Mouse (Mus musculus): ENCODE results near the gene Kalrn.

DNA sequence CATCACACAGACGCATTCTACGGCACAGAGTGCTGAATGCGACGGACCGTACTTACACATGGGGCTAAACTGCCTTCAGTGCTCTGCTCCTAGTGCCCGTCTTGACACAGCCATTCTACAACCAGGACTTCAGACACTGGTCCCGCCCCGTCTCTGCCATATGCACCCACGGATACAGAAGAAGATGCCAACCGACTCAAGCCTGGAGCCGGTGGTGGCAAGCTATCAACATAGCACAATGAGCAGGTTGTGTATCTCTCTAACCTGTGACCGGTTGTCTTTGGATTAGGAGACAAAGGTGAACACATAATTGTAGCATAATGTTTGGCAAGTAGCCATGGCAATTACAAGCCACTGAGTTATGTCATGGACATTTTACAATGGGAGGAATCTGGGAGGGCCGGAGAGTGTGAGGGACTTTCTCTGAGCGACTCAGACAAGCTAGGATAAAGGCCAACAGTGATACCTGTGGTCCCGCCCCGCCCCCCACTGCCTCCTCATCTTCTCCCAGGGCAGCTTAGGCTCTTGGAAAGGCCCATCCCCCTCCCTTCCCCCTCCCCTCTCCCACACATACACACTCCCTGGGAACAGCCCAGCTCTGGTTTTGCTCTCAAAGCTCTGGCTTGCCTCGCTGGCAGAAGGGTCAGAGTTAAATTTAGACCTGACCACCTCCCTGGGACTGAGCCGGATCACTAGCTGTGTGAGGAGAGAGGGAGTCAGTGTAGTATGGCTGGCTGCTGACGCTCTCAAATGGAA is 491.5 kb downstream of the Kalrn start:
- TF ChIP-seq CTCF (conservative IDR thresholded peaks at IDR 0.05; ENCODE audit: low read length) (no peak), NANOG (IDR thresholded peaks at IDR 0.05; ENCODE audit: borderline replicate concordance, low read length) (no peak), POU5F1 (IDR thresholded peaks at IDR 0.05; ENCODE audit: borderline replicate concordance, low read length) (no peak)

Measured in E14TG2a.4 (cell line).